Mouse (Mus musculus) ES-E14 (cell line): ENCODE results near the gene Dpf2.

Experiments used
- HCFC1 ChIP-seq: IDR thresholded peaks from 2 replicates; pipeline ENCODE4 v1.6.1; 2012; ENCODE audit warnings: low read length, inconsistent platforms, borderline replicate concordance; ENCODE audit not compliant: insufficient read depth
- MAFK ChIP-seq: IDR thresholded peaks from 2 replicates; pipeline ENCODE4 v1.6.1; 2014; ENCODE audit warnings: mild to moderate bottlenecking, low read depth, low read length, inconsistent platforms; ENCODE audit not compliant: insufficient read depth
- ZNF384 ChIP-seq: IDR thresholded peaks from 2 replicates; pipeline ENCODE4 v1.6.1; 2012; ENCODE audit warnings: low read depth, low read length, inconsistent platforms

DNA sequence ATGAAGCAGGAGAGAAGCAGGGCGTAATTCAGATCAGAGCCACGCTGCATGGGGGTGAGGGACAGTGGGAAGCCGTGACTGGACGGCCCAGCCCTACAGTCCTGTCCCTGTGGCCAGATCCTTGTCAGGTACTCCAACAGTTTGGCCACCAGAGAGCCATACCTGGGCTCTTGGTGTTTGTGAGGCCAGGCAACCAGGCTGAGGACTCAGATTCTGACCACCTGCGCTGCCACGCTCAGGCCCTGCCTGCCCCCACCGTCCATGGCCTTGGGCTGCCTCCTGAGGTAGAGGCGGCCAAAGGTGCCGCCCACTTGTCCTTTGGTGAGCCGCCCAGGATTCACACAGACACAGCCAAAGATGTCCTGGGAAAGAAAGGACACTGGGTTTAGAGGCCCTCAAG is 27.8 kb upstream of the Dpf2 start:
- TF ChIP-seq HCFC1 (no peak), ZNF384 (no peak), MAFK (no peak)
